Mouse (Mus musculus): ENCODE measurements around the gene Adgrf5.
"Not testable (repeated sequence)": the region's sequence is repeated elsewhere in the genome, so short reads cannot be mapped to it uniquely, and the experiment has no call there.

Gene Adgrf5

GRCm38 (mm10) chr17:43359826-43360619, at the start of gene Adgrf5:
Gene Adgrf5 (plus strand): TSS chr17:43360451.
- no peak for DNase-seq

- no peak for DNase-seq
Observed at GRCm38 (mm10) chr17:43325986-43326671, 34.1 kb upstream of the Adgrf5 start.

GRCm38 (mm10) chr17:43326726-43327700, 33.2 kb upstream of the Adgrf5 start:
- peak; percentile 21 for DNase-seq

- DNase-seq = no peak
Observed at GRCm38 (mm10) chr17:43327810-43328209, 32.4 kb upstream of the Adgrf5 start.

GRCm38 (mm10) chr17:43329216-43329615, 31.0 kb upstream of the Adgrf5 start:
- DNase-seq = no peak

GRCm38 (mm10) chr17:43329761-43330183, 30.5 kb upstream of the Adgrf5 start:
- DNase-seq = no peak

GRCm38 (mm10) chr17:43332686-43333085, 27.6 kb upstream of the Adgrf5 start:
- no peak for DNase-seq

GRCm38 (mm10) chr17:43334074-43334473, 26.2 kb upstream of the Adgrf5 start:
- no peak for DNase-seq

- no peak for DNase-seq
Observed at GRCm38 (mm10) chr17:43337643-43338042, 22.6 kb upstream of the Adgrf5 start.

GRCm38 (mm10) chr17:43338279-43338678, 22.0 kb upstream of the Adgrf5 start:
- no peak for DNase-seq

- not testable (repeated sequence) for DNase-seq
Observed at GRCm38 (mm10) chr17:43346499-43346898, 13.8 kb upstream of the Adgrf5 start.

- DNase-seq = no peak
Observed at GRCm38 (mm10) chr17:43357902-43358539, 2.2 kb upstream of the Adgrf5 start.

- DNase-seq = no peak
Observed at GRCm38 (mm10) chr17:43361021-43361420, 770 bp downstream of the Adgrf5 start.

- no peak for DNase-seq
Observed at GRCm38 (mm10) chr17:43362362-43362761, 2.1 kb downstream of the Adgrf5 start.

GRCm38 (mm10) chr17:43362881-43363280, 2.6 kb downstream of the Adgrf5 start:
- no peak for DNase-seq

- DNase-seq = no peak
Observed at GRCm38 (mm10) chr17:43363921-43364320, 3.7 kb downstream of the Adgrf5 start.

GRCm38 (mm10) chr17:43365297-43365696, 5.0 kb downstream of the Adgrf5 start:
- DNase-seq = no peak

- no peak for DNase-seq
Observed at GRCm38 (mm10) chr17:43366486-43366885, 6.2 kb downstream of the Adgrf5 start.

- DNase-seq = no peak
Observed at GRCm38 (mm10) chr17:43368171-43368576, 7.9 kb downstream of the Adgrf5 start.

GRCm38 (mm10) chr17:43372604-43373003, 12.4 kb downstream of the Adgrf5 start:
- DNase-seq = no peak

- no peak for DNase-seq
Observed at GRCm38 (mm10) chr17:43374020-43374419, 13.8 kb downstream of the Adgrf5 start.

GRCm38 (mm10) chr17:43376527-43376926, 16.3 kb downstream of the Adgrf5 start:
- no peak for DNase-seq
